Mouse (Mus musculus): ENCODE measurements around the gene Med25. TPM values are rescaled to one million over a fixed set of nuclear protein-coding genes. Genes with fewer than 3 reads are reported as not detected.

Gene Med25
- polyA plus RNA-seq, 1 experiment from 2014 or later, result 223 TPM

- 66% methylated on average over 9 of the region's 9 CpGs for WGBS
Observed at GRCm38 (mm10) chr7:44856265-44856916, 36.1 kb downstream of the Med25 start.

GRCm38 (mm10) chr7:44855036-44855435 is 37.5 kb downstream of the Med25 start:
- Histone ChIP-seq H3K4me1 (replicated peaks) (peaks cover 90% of the 10 kb centered on the region), H3K4me3 (peak overlapping the region; percentile 58)
- 42% methylated on average over 10 of the region's 10 CpGs for WGBS

More at GRCm38 (mm10) chr7:44856265-44856916, 36.1 kb downstream of the Med25 start:
- Histone ChIP-seq H3K27me3 (ENCODE audit: insufficient read depth, poor library complexity, severe bottlenecking) (no peaks in the 10 kb centered on the region), H3K9me3 (no peaks in the 10 kb centered on the region), H3K27ac (peak overlapping the region; percentile 95), H3K36me3 (peaks cover 47% of the 10 kb centered on the region), H3K4me1 (replicated peaks) (peaks cover 90% of the 10 kb centered on the region), H3K4me3 (peak overlapping the region; percentile 91)
- DNase-seq (ENCODE audit: low spot score), result no peak

GRCm38 (mm10) chr7:44854356-44855031 is 38.0 kb downstream of the Med25 start:
- no peaks in the 10 kb centered on the region for H3K27me3 ChIP-seq (ENCODE audit: insufficient read depth, poor library complexity, severe bottlenecking)
- H3K4me1 ChIP-seq (replicated peaks), result peaks cover 85% of the 10 kb centered on the region
- H3K9me3 ChIP-seq, result no peaks in the 10 kb centered on the region
- H3K36me3 ChIP-seq, result peaks cover 31% of the 10 kb centered on the region
- H3K27ac ChIP-seq, result peak overlapping the region; percentile 87
- 1% methylated on average over 45 of the region's 45 CpGs for WGBS
- DNase-seq (ENCODE audit: low spot score), result peak; percentile 84
- peak overlapping the region; percentile 58 for H3K4me3 ChIP-seq

More at GRCm38 (mm10) chr7:44855036-44855435, 37.5 kb downstream of the Med25 start:
- Histone ChIP-seq H3K9me3 (no peaks in the 10 kb centered on the region), H3K27me3 (ENCODE audit: insufficient read depth, poor library complexity, severe bottlenecking) (no peaks in the 10 kb centered on the region), H3K36me3 (peaks cover 37% of the 10 kb centered on the region), H3K27ac (peak overlapping the region; percentile 87)
- DNase-seq (ENCODE audit: low spot score), result no peak

GRCm38 (mm10) chr7:44853596-44854355 is 38.7 kb downstream of the Med25 start:
- Histone ChIP-seq H3K9me3 (no peaks in the 10 kb centered on the region), H3K4me3 (peak overlapping the region; percentile 58), H3K27ac (peak overlapping the region; percentile 87), H3K4me1 (replicated peaks) (peaks cover 86% of the 10 kb centered on the region), H3K27me3 (ENCODE audit: insufficient read depth, poor library complexity, severe bottlenecking) (no peaks in the 10 kb centered on the region), H3K36me3 (peaks cover 27% of the 10 kb centered on the region)
- 35% methylated on average over 26 of the region's 26 CpGs for WGBS
- DNase-seq (ENCODE audit: low spot score), result no peak

GRCm38 (mm10) chr7:44853065-44853464 is 39.4 kb downstream of the Med25 start:
- Histone ChIP-seq H3K9me3 (no peaks in the 10 kb centered on the region), H3K4me1 (replicated peaks) (peaks cover 83% of the 10 kb centered on the region), H3K27me3 (ENCODE audit: insufficient read depth, poor library complexity, severe bottlenecking) (no peaks in the 10 kb centered on the region), H3K27ac (no peak overlapping the region; the same call in 1 of the 2 replicates), H3K36me3 (peaks cover 27% of the 10 kb centered on the region), H3K4me3 (peak overlapping the region; percentile 58)
- WGBS, result 92% methylated on average over 2 of the region's 2 CpGs
- no peak for DNase-seq (ENCODE audit: low spot score)

- Histone ChIP-seq H3K4me1 (replicated peaks) (peaks cover 83% of the 10 kb centered on the region), H3K4me3 (peak overlapping the region; percentile 58; the same call in 1 of the 2 replicates), H3K27me3 (ENCODE audit: insufficient read depth, poor library complexity, severe bottlenecking) (no peaks in the 10 kb centered on the region), H3K27ac (no peak overlapping the region), H3K36me3 (peaks cover 27% of the 10 kb centered on the region), H3K9me3 (no peaks in the 10 kb centered on the region)
- WGBS, result 90% methylated on average over 36 of the region's 36 CpGs
- no peak for DNase-seq (ENCODE audit: low spot score)
Observed at GRCm38 (mm10) chr7:44852259-44853027, 40.1 kb downstream of the Med25 start.

- Histone ChIP-seq H3K27ac (no peak overlapping the region), H3K9me3 (no peaks in the 10 kb centered on the region), H3K36me3 (peaks cover 30% of the 10 kb centered on the region), H3K4me3 (peak overlapping the region; percentile 72), H3K27me3 (ENCODE audit: insufficient read depth, poor library complexity, severe bottlenecking) (no peaks in the 10 kb centered on the region), H3K4me1 (replicated peaks) (peaks cover 79% of the 10 kb centered on the region)
- no peak for DNase-seq (ENCODE audit: low spot score)
- WGBS, result 93% methylated on average over 12 of the region's 12 CpGs
Observed at GRCm38 (mm10) chr7:44851625-44852234, 40.8 kb downstream of the Med25 start.

GRCm38 (mm10) chr7:44850789-44851624 is 41.5 kb downstream of the Med25 start:
- Histone ChIP-seq H3K4me3 (peak overlapping the region; percentile 72), H3K36me3 (peaks cover 38% of the 10 kb centered on the region), H3K4me1 (replicated peaks) (peaks cover 72% of the 10 kb centered on the region), H3K9me3 (no peaks in the 10 kb centered on the region), H3K27ac (peak overlapping the region; percentile 93), H3K27me3 (ENCODE audit: insufficient read depth, poor library complexity, severe bottlenecking) (no peaks in the 10 kb centered on the region)
- 82% methylated on average over 8 of the region's 8 CpGs for WGBS
- no peak for DNase-seq (ENCODE audit: low spot score)

- peak; percentile 85 for DNase-seq (ENCODE audit: low spot score)
- Histone ChIP-seq H3K36me3 (peaks cover 46% of the 10 kb centered on the region), H3K27me3 (ENCODE audit: insufficient read depth, poor library complexity, severe bottlenecking) (no peaks in the 10 kb centered on the region), H3K27ac (peak overlapping the region; percentile 93), H3K4me3 (peak overlapping the region; percentile 72), H3K9me3 (no peaks in the 10 kb centered on the region), H3K4me1 (replicated peaks) (peaks cover 63% of the 10 kb centered on the region)
- WGBS, result under 1% methylated on average over 33 of the region's 33 CpGs
Observed at GRCm38 (mm10) chr7:44850146-44850545, 42.4 kb downstream of the Med25 start.

GRCm38 (mm10) chr7:44849416-44850111 is 42.9 kb downstream of the Med25 start:
- Histone ChIP-seq H3K27ac (peak overlapping the region; percentile 93), H3K36me3 (peaks cover 52% of the 10 kb centered on the region), H3K4me1 (replicated peaks) (peaks cover 57% of the 10 kb centered on the region), H3K9me3 (no peaks in the 10 kb centered on the region), H3K4me3 (peak overlapping the region; percentile 72), H3K27me3 (ENCODE audit: insufficient read depth, poor library complexity, severe bottlenecking) (no peaks in the 10 kb centered on the region)
- peak; percentile 90 for DNase-seq (ENCODE audit: low spot score)
- under 1% methylated on average over 41 of the region's 41 CpGs for WGBS

Measured in hindbrain, embryonic 10.5 days (tissue).